Mouse (Mus musculus): ENCODE results near the gene Hspa12a. TPM values are rescaled to one million over a fixed set of nuclear protein-coding genes. Genes with fewer than 3 reads are reported as not detected.

Gene Hspa12a
- total RNA-seq, 1 experiment: 2.9 TPM

DNA sequence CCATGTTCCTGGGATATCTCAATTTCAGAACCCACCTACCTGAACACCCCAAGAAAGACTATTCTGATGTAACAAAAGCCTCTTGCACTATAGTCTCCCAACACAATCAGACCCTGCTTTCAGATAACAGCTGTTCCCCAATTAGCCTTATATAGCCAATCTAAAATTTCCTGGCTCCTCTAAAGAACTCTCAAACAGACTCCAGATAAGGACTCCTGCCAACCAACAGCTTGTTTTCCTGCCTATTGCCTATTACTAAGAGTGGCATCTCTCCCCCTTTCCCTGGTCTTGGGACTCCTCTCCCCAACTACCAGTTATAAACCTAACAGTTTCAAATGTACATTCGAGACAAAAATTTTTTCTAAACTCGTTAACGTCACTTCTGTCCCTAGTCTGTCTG is 8.1 kb upstream of the Hspa12a start:
- Histone ChIP-seq H3K4me1 (ENCODE audit: control insufficient read depth in 2 of 2, insufficient read depth in 2 of 2, low read length in 2 of 2, poor library complexity in 1 of 2) (peaks cover 0 to 2% of the 10 kb centered on the region in 2 experiments; a peak in 1 of 4 replicates), H3K4me3 (ENCODE audit: insufficient read depth in 1 of 2, low read depth in 1 of 2, low read length in 2 of 2, poor library complexity in 1 of 2, severe bottlenecking in 1 of 2) (no peak overlapping the region), H3K27ac (ENCODE audit: insufficient read depth, low read depth, low read length, poor library complexity, severe bottlenecking) (no peak overlapping the region), H3K36me3 (ENCODE audit: control insufficient read depth, insufficient read depth, low read length, poor library complexity, severe bottlenecking) (no peaks in the 10 kb centered on the region), H3K9ac (ENCODE audit: insufficient read depth, low read depth, low read length, poor library complexity, severe bottlenecking) (no peak overlapping the region), H3K9me3 (ENCODE audit: control insufficient read depth, insufficient read depth, low read depth, low read length) (no peaks in the 10 kb centered on the region)
- in situ Hi-C loops (cut with MboI; ENCODE audit: low sequenced_read_pairs in 2 of 2, unreplicated experiment in 2 of 2): no loop called here
- no peak for DNase-seq (ENCODE audit: low read depth, low spot score)
- TF ChIP-seq HCFC1 (IDR thresholded peaks at IDR 0.05; ENCODE audit: borderline replicate concordance, insufficient read depth, low read length): no peak
- no peak for TF ChIP-seq ZC3H11A (IDR thresholded peaks at IDR 0.05; ENCODE audit: borderline replicate concordance, low read depth, low read length)
- TF ChIP-seq CHD2 (IDR thresholded peaks at IDR 0.05; ENCODE audit: low read depth, low read length): no peak
- TF ChIP-seq MAFK (IDR thresholded peaks at IDR 0.05; ENCODE audit: insufficient read depth, low read depth, low read length): no peak
- TF ChIP-seq ZNF384 (IDR thresholded peaks at IDR 0.05; ENCODE audit: low read depth, low read length): no peak

DNA sequence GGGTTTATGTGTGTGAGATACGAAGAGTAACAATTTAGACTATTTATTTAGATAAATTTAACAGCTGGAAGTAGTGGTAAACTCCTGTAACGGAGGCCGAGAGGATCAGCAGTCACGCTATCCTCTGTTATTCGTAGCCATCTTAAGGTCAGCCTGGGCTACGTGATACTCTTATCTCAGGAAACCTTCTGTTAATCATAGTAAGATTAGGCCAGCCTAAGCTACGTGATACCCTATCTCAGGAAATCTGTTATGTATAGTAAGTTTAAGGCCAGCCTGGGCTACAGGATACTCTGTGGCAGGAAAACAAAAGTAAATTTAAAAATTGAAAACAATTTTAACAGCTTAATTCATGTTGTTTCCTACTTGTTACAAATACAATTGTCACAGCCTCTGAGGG is 2.5 kb upstream of the Hspa12a start:
- Histone ChIP-seq H3K27ac (ENCODE audit: insufficient read depth, low read depth, low read length, poor library complexity, severe bottlenecking) (no peak overlapping the region), H3K4me3 (ENCODE audit: insufficient read depth in 1 of 2, low read depth in 1 of 2, low read length in 2 of 2, poor library complexity in 1 of 2, severe bottlenecking in 1 of 2) (no peak overlapping the region), H3K36me3 (ENCODE audit: control insufficient read depth, insufficient read depth, low read length, poor library complexity, severe bottlenecking) (no peaks in the 10 kb centered on the region), H3K9me3 (ENCODE audit: control insufficient read depth, insufficient read depth, low read depth, low read length) (no peaks in the 10 kb centered on the region), H3K9ac (ENCODE audit: insufficient read depth, low read depth, low read length, poor library complexity, severe bottlenecking) (no peak overlapping the region), H3K4me1 (ENCODE audit: control insufficient read depth in 2 of 2, insufficient read depth in 2 of 2, low read length in 2 of 2, poor library complexity in 1 of 2) (peaks cover 0 to 3% of the 10 kb centered on the region in 2 experiments; a peak in 1 of 4 replicates)
- TF ChIP-seq HCFC1 (IDR thresholded peaks at IDR 0.05; ENCODE audit: borderline replicate concordance, insufficient read depth, low read length) (no peak), ZC3H11A (IDR thresholded peaks at IDR 0.05; ENCODE audit: borderline replicate concordance, low read depth, low read length) (no peak), MAFK (IDR thresholded peaks at IDR 0.05; ENCODE audit: insufficient read depth, low read depth, low read length) (no peak), ZNF384 (IDR thresholded peaks at IDR 0.05; ENCODE audit: low read depth, low read length) (no peak), CHD2 (IDR thresholded peaks at IDR 0.05; ENCODE audit: low read depth, low read length) (no peak)
- in situ Hi-C loops (cut with MboI; ENCODE audit: low sequenced_read_pairs in 2 of 2, unreplicated experiment in 2 of 2): no loop called here
- DNase-seq (ENCODE audit: low read depth, low spot score): no peak

DNA sequence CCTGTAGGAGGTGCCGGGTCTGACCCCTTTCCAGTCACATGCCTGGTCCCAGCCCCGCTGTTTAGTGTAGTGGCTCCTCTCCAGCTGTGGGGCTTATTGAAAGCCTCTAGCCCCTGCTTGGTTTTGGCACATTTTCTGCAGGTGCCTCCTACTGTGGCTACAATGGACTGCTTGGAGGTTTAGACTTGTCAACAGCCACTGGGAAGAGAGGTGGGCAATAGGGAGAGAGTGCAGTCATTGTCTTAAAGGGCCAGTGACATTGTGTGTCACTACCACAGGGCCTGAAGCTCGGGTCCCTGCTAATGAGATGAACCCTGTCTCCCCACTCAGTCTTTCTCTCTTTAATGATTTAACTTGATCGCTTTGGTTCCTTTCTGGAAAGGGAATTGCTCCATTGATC is 10.4 kb downstream of the Hspa12a start:
- H3K9ac ChIP-seq (ENCODE audit: insufficient read depth, low read depth, low read length, poor library complexity, severe bottlenecking): no peak overlapping the region
- H3K27ac ChIP-seq (ENCODE audit: insufficient read depth, low read depth, low read length, poor library complexity, severe bottlenecking): no peak overlapping the region
- TF ChIP-seq HCFC1 (IDR thresholded peaks at IDR 0.05; ENCODE audit: borderline replicate concordance, insufficient read depth, low read length) (no peak), CHD2 (IDR thresholded peaks at IDR 0.05; ENCODE audit: low read depth, low read length) (no peak), ZNF384 (IDR thresholded peaks at IDR 0.05; ENCODE audit: low read depth, low read length) (no peak), MAFK (IDR thresholded peaks at IDR 0.05; ENCODE audit: insufficient read depth, low read depth, low read length) (no peak), ZC3H11A (IDR thresholded peaks at IDR 0.05; ENCODE audit: borderline replicate concordance, low read depth, low read length) (no peak)
- H3K9me3 ChIP-seq (ENCODE audit: control insufficient read depth, insufficient read depth, low read depth, low read length): no peaks in the 10 kb centered on the region
- DNase-seq (ENCODE audit: low read depth, low spot score): no peak
- H3K36me3 ChIP-seq (ENCODE audit: control insufficient read depth, insufficient read depth, low read length, poor library complexity, severe bottlenecking): no peaks in the 10 kb centered on the region
- H3K4me3 ChIP-seq (ENCODE audit: insufficient read depth in 1 of 2, low read depth in 1 of 2, low read length in 2 of 2, poor library complexity in 1 of 2, severe bottlenecking in 1 of 2): no peak overlapping the region
- peaks cover 0 to 6% of the 10 kb centered on the region in 2 experiments; a peak in 2 of 4 replicates for H3K4me1 ChIP-seq (ENCODE audit: control insufficient read depth in 2 of 2, insufficient read depth in 2 of 2, low read length in 2 of 2, poor library complexity in 1 of 2)
- in situ Hi-C loops (cut with MboI; ENCODE audit: low sequenced_read_pairs in 2 of 2, unreplicated experiment in 2 of 2): no loop called here

DNA sequence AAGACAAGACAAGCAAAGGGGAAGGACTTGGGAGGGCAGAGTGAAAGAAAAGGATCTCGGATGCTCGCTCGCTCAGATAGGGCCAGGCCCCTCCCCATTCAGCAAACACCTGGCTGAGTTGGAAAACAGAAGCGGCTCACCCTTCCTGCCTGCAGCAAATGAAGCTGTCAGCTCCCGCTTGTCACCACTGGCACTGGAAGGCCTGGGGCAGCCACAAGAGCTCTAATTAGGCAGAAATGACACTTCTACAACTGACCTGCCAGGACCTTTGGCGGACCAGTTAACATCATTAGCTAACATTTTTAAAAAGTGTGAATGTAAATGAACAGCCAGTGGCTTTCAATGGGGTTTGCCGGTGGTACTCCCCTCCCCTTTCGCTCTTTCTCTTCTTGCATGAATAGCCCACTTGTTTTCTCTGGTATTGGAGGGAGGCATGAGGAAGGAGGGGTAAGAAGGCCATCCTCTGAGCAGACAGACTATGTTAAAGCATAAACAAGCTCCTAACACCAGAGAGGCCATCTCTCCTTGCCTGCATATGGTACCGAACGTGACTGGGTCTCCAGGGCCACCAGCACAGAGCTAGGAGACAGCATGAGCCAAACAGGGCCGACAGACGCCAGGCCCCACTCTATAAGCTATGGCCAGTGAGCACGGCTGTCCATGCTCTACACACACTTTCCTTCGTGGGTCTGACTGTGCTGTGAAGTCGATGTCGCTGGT is 12.2 kb downstream of the Hspa12a start:
- Histone ChIP-seq H3K9ac (ENCODE audit: insufficient read depth, low read depth, low read length, poor library complexity, severe bottlenecking) (no peak overlapping the region), H3K36me3 (ENCODE audit: control insufficient read depth, insufficient read depth, low read length, poor library complexity, severe bottlenecking) (no peaks in the 10 kb centered on the region), H3K9me3 (ENCODE audit: control insufficient read depth, insufficient read depth, low read depth, low read length) (no peaks in the 10 kb centered on the region), H3K27ac (ENCODE audit: insufficient read depth, low read depth, low read length, poor library complexity, severe bottlenecking) (no peak overlapping the region), H3K4me3 (ENCODE audit: insufficient read depth in 1 of 2, low read depth in 1 of 2, low read length in 2 of 2, poor library complexity in 1 of 2, severe bottlenecking in 1 of 2) (no peak overlapping the region), H3K4me1 (ENCODE audit: control insufficient read depth in 2 of 2, insufficient read depth in 2 of 2, low read length in 2 of 2, poor library complexity in 1 of 2) (peaks cover 0 to 6% of the 10 kb centered on the region in 2 experiments; a peak in 2 of 4 replicates)
- no peak for DNase-seq (ENCODE audit: low read depth, low spot score)
- TF ChIP-seq CHD2 (IDR thresholded peaks at IDR 0.05; ENCODE audit: low read depth, low read length): no peak
- no peak for TF ChIP-seq MAFK (IDR thresholded peaks at IDR 0.05; ENCODE audit: insufficient read depth, low read depth, low read length)
- TF ChIP-seq HCFC1 (IDR thresholded peaks at IDR 0.05; ENCODE audit: borderline replicate concordance, insufficient read depth, low read length): no peak
- no peak for TF ChIP-seq ZNF384 (IDR thresholded peaks at IDR 0.05; ENCODE audit: low read depth, low read length)
- in situ Hi-C loops (cut with MboI; ENCODE audit: low sequenced_read_pairs in 2 of 2, unreplicated experiment in 2 of 2): no loop called here
